In the genomic region with DNA sequence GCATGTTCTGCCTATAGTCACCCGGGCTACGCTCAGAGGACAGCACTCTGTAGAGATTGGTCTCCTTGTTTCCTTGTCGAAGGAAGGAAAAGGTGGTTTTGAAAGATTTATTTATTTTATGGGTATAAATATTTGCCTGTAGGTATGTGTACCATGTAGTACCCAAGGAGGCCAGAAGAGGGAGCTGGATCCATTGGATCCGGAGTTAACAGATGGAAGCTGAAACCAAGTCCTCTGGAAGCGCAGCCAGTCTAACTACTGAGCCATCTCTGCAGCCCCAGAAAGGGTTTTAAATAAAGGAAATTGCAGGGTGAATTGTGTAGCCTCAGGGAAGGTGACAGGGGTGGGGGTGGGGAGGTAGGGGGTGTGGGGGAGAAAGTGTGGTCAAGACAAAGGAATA, we compare ENCODE assay signal across 9 mouse cellular contexts. TPM values are rescaled to one million over a fixed set of nuclear protein-coding genes. Genes with fewer than 3 reads are reported as not detected.
DNase-seq lines count a peak whose midpoint lies in the region; ATAC-seq and TF ChIP-seq lines count a peak whose summit lies in the region.
"Had no signal": no experiment of that assay in that cellular context is flagged by ENCODE, and none has a peak within 500 bp of the region (broad histone marks: within the 10 kb centered on the region; RNA-seq: fewer than 3 reads in every experiment).

No protein-coding gene starts in this region.

- WGBS in hindbrain, embryonic 11.5 days: 49% methylated on average over 5 of the region's 5 CpGs
- WGBS in hindbrain, embryonic 13.5 days: 52% methylated on average over 5 of the region's 5 CpGs
- WGBS in thymus, adult 2 months: 78% methylated on average over 5 of the region's 5 CpGs

- no peaks in the 10 kb centered on the region for H3K36me3 ChIP-seq in hindbrain, embryonic 11.5 days (ENCODE audit: control insufficient read depth, insufficient read depth, low read length)
- no peaks in the 10 kb centered on the region for H3K36me3 ChIP-seq in hindbrain, embryonic 13.5 days
- H3K36me3 ChIP-seq in thymus, adult 2 months (ENCODE audit: control insufficient read depth, insufficient read depth, low read length): no peaks in the 10 kb centered on the region
- H3K36me3 ChIP-seq: limb, embryonic 13.5 days had no signal

- no peak for ATAC-seq in hindbrain, embryonic 11.5 days (ENCODE audit: low FRiP score)
- ATAC-seq in hindbrain, embryonic 13.5 days (ENCODE audit: low FRiP score): no peak

- TF ChIP-seq POLR2A in thymus, adult 2 months (IDR thresholded peaks at IDR 0.05; ENCODE audit: control insufficient read depth, extremely low read depth, insufficient read depth, low read length, poor library complexity): no peak

- H3K27me3 ChIP-seq in hindbrain, embryonic 11.5 days (ENCODE audit: control insufficient read depth, insufficient read depth, low read length): no peaks in the 10 kb centered on the region
- H3K27me3 ChIP-seq in hindbrain, embryonic 13.5 days: no peaks in the 10 kb centered on the region
- H3K27me3 ChIP-seq in thymus, adult 2 months (ENCODE audit: control insufficient read depth, insufficient read depth, low read length): no peaks in the 10 kb centered on the region
- H3K27me3 ChIP-seq: limb, embryonic 13.5 days had no signal

- peak; percentile 70 for DNase-seq in hindbrain, embryonic 11.5 days (ENCODE audit: low spot score)
- peak; percentile 34 for DNase-seq in thymus, adult 2 months
- no peak for DNase-seq in thymus, adult 18-20 months
- peak; percentile 69 for DNase-seq in forelimb bud, embryonic 11.5 days (ENCODE audit: low read depth, low spot score)
- DNase-seq in thymus, postnatal 25 days: peak; percentile 34
- no peak for DNase-seq in left cerebral cortex, postnatal 10 days (ENCODE audit: extremely low spot score in 1 of 2, low spot score in 2 of 2)
- DNase-seq in cerebellum, adult 11-12 months: no peak

- no peaks in the 10 kb centered on the region for H3K9me3 ChIP-seq in hindbrain, embryonic 11.5 days (ENCODE audit: control insufficient read depth, low read length)
- H3K9me3 ChIP-seq in hindbrain, embryonic 13.5 days: no peaks in the 10 kb centered on the region; the same call in 1 of the 2 replicates
- H3K9me3 ChIP-seq: limb, embryonic 13.5 days had no signal

- H3K4me3 ChIP-seq in hindbrain, embryonic 11.5 days (ENCODE audit: low read depth, low read length): no peak overlapping the region
- no peak overlapping the region for H3K4me3 ChIP-seq in hindbrain, embryonic 13.5 days
- no peak overlapping the region for H3K4me3 ChIP-seq in thymus, adult 2 months (ENCODE audit: control insufficient read depth, insufficient read depth, low read length)
- H3K4me3 ChIP-seq: limb, embryonic 13.5 days had no signal

- H3K4me2 ChIP-seq in hindbrain, embryonic 11.5 days (replicated peaks; ENCODE audit: low read depth, low read length): no peak overlapping the region
- no peak overlapping the region for H3K4me2 ChIP-seq in hindbrain, embryonic 13.5 days
- H3K4me2 ChIP-seq: limb, embryonic 13.5 days had no signal

- TF ChIP-seq CTCF in thymus, adult 2 months (IDR thresholded peaks at IDR 0.05; ENCODE audit: borderline replicate concordance, control insufficient read depth, extremely low read depth, insufficient read depth, low read length, poor library complexity): no peak

- no peak overlapping the region for H3K27ac ChIP-seq in hindbrain, embryonic 11.5 days (ENCODE audit: low read depth, low read length)
- no peak overlapping the region for H3K27ac ChIP-seq in hindbrain, embryonic 13.5 days
- H3K27ac ChIP-seq in thymus, adult 2 months (ENCODE audit: control insufficient read depth, insufficient read depth, low read length): no peak overlapping the region
- H3K27ac ChIP-seq: limb, embryonic 13.5 days had no signal

- no peaks in the 10 kb centered on the region for H3K4me1 ChIP-seq in hindbrain, embryonic 11.5 days (replicated peaks; ENCODE audit: control insufficient read depth, insufficient read depth, low read length)
- H3K4me1 ChIP-seq in hindbrain, embryonic 13.5 days (replicated peaks): 0 out of 2 replicates have a peak, but pooled peaks cover 5% of the 10 kb centered on the region
- peaks cover 24% of the 10 kb centered on the region for H3K4me1 ChIP-seq in thymus, adult 2 months (replicated peaks; ENCODE audit: control insufficient read depth, insufficient read depth, low read length)

- no peak overlapping the region for H3K9ac ChIP-seq in hindbrain, embryonic 11.5 days (ENCODE audit: low read depth, low read length)
- no peak overlapping the region for H3K9ac ChIP-seq in hindbrain, embryonic 13.5 days
- H3K9ac ChIP-seq: limb, embryonic 13.5 days had no signal

- intact Hi-C loops in left cerebral cortex, postnatal 10 days (cut with DNase I): no loop called here

RNA-seq across cellular contexts. Expression of gene Ldlrap1, which starts 16.9 kb away (rescaled TPM):
- 4.3 and 5.6 TPM in 2 replicates for polyA plus RNA-seq in hindbrain, embryonic 11.5 days (2014; fragmentation: Nextera tagmentation; extraction: Ambion mirVana)
- polyA plus RNA-seq in hindbrain, embryonic 13.5 days (2015; fragmentation: Nextera tagmentation; extraction: Ambion mirVana): 2.9 and 4.1 TPM in 2 replicates
- 25.3 and 26.0 TPM in 2 replicates for polyA plus RNA-seq in thymus, adult 2 months (2012; rRNA removed)
- total RNA-seq in left cerebral cortex, postnatal 10 days (2021): 1 to 10 TPM; 2.4 to 3.4 TPM

Comparison
In these comparisons a context has a peak if more than half of its experiments do, and no peak if none do; other contexts are left out.
1. DNase-seq: peak in hindbrain, embryonic 11.5 days (single experiment), thymus, adult 2 months (single experiment), forelimb bud, embryonic 11.5 days (single experiment) and thymus, postnatal 25 days (single experiment); none in thymus, adult 18-20 months (0 of 2), left cerebral cortex, postnatal 10 days (0 of 2) and cerebellum, adult 11-12 months (single experiment).